Mouse (Mus musculus): ENCODE data around the gene Aamdc.

- TF ChIP-seq CTCF (conservative IDR thresholded peaks at IDR 0.05; ENCODE audit: low read length) = no peak
- TF ChIP-seq POU5F1 (IDR thresholded peaks at IDR 0.05; ENCODE audit: borderline replicate concordance, low read length) = no peak
- no peak for TF ChIP-seq NANOG (IDR thresholded peaks at IDR 0.05; ENCODE audit: borderline replicate concordance, low read length)
These were observed 14.2 kb upstream of the Aamdc start for GRCm38 (mm10) chr7:97593535-97593934.
